In the genomic region with DNA sequence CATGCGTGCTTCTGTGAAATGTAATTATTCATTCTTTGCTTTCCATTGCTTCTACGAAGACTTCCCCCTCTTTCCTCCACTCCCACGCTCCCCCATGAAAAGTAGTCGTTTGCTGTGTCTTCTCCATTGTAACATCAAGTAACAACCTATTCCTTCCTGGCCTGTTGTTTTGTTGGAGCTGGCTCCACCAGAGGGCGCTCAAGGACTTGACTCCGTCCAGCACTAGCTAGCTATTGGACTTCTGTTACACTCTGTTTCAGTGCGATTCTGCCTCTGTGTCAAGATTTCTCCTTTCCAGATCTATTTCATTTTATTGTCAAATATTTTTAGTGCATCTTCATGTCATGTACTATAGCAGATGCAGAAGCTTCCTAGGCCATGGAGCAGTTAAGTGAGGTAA, we compare ENCODE assay signal across 9 mouse cellular contexts. TPM values are rescaled to one million over a fixed set of nuclear protein-coding genes. Genes with fewer than 3 reads are reported as not detected.
DNase-seq lines count a peak whose midpoint lies in the region; ATAC-seq and TF ChIP-seq lines count a peak whose summit lies in the region.
"Had no signal": no experiment of that assay in that cellular context is flagged by ENCODE, and none has a peak within 500 bp of the region (broad histone marks: within the 10 kb centered on the region; RNA-seq: fewer than 3 reads in every experiment).

No protein-coding gene starts in this region.

- 16% methylated on average over 7 of the region's 7 CpGs for WGBS in liver, embryonic 12.5 days (ENCODE audit: insufficient replicate concordance)
- WGBS in kidney, postnatal 0 days: 17% methylated on average over 7 of the region's 7 CpGs
- WGBS in liver, embryonic 13.5 days (ENCODE audit: insufficient replicate concordance): 13% methylated on average over 7 of the region's 7 CpGs

- no peak overlapping the region for H3K9ac ChIP-seq in liver, embryonic 12.5 days
- no peak overlapping the region for H3K9ac ChIP-seq in kidney, postnatal 0 days (ENCODE audit: low read depth, low read length)
- no peak overlapping the region for H3K9ac ChIP-seq in liver, embryonic 13.5 days
- H3K9ac ChIP-seq: embryonic facial prominence, embryonic 15.5 days had no signal

- H3K9me3 ChIP-seq in liver, embryonic 12.5 days (replicated peaks): no peaks in the 10 kb centered on the region
- H3K9me3 ChIP-seq in kidney, postnatal 0 days (replicated peaks; ENCODE audit: low read length): no peaks in the 10 kb centered on the region
- no peaks in the 10 kb centered on the region for H3K9me3 ChIP-seq in liver, embryonic 13.5 days (replicated peaks)
- H3K9me3 ChIP-seq: embryonic facial prominence, embryonic 15.5 days had no signal

- H3K4me2 ChIP-seq in liver, embryonic 12.5 days: no peak overlapping the region
- no peak overlapping the region for H3K4me2 ChIP-seq in kidney, postnatal 0 days (ENCODE audit: low read length)
- H3K4me2 ChIP-seq in liver, embryonic 13.5 days: no peak overlapping the region
- H3K4me2 ChIP-seq: embryonic facial prominence, embryonic 15.5 days had no signal

- TF ChIP-seq CTCF in kidney, postnatal 0 days (IDR thresholded peaks at IDR 0.05; ENCODE audit: low read depth): peak; percentile 84

- H3K4me1 ChIP-seq in liver, embryonic 12.5 days: no peaks in the 10 kb centered on the region
- no peaks in the 10 kb centered on the region for H3K4me1 ChIP-seq in kidney, postnatal 0 days (replicated peaks; ENCODE audit: insufficient read depth, low read length)
- no peaks in the 10 kb centered on the region for H3K4me1 ChIP-seq in liver, embryonic 13.5 days (replicated peaks)
- H3K4me1 ChIP-seq: embryonic facial prominence, embryonic 15.5 days had no signal

- H3K4me3 ChIP-seq in liver, embryonic 12.5 days: no peak overlapping the region
- H3K4me3 ChIP-seq in kidney, postnatal 0 days (replicated peaks; ENCODE audit: low read depth, low read length): no peak overlapping the region
- H3K4me3 ChIP-seq in liver, embryonic 13.5 days (replicated peaks): no peak overlapping the region
- H3K4me3 ChIP-seq: embryonic facial prominence, embryonic 15.5 days had no signal

- H3K27ac ChIP-seq in liver, embryonic 12.5 days: no peak overlapping the region
- no peak overlapping the region for H3K27ac ChIP-seq in kidney, postnatal 0 days
- no peak overlapping the region for H3K27ac ChIP-seq in liver, embryonic 13.5 days
- H3K27ac ChIP-seq: embryonic facial prominence, embryonic 15.5 days had no signal

- peak; percentile 68 for DNase-seq in liver
- DNase-seq in cerebellum, adult 8-10 months: peak; percentile 69
- DNase-seq in frontal cortex, postnatal 10 days (ENCODE audit: low spot score in 2 of 2): peak; percentile 57 to 71
- DNase-seq in kidney, postnatal 0 days (ENCODE audit: low spot score): peak; percentile 76
- DNase-seq in liver, embryonic 13.5 days: peak; percentile 8
- peak; percentile 28 for DNase-seq in ovary, adult 18-20 months (ENCODE audit: low spot score)
- peak; percentile 22 to 34 for DNase-seq in thymus, adult 18-20 months

- ATAC-seq in liver, embryonic 12.5 days: no peak
- no peak for ATAC-seq in kidney, postnatal 0 days (replicated peaks; ENCODE audit: low FRiP score, low read depth)
- no peak for ATAC-seq in liver, embryonic 13.5 days (ENCODE audit: low read depth)

- H3K36me3 ChIP-seq in liver, embryonic 12.5 days: no peaks in the 10 kb centered on the region
- no peaks in the 10 kb centered on the region for H3K36me3 ChIP-seq in kidney, postnatal 0 days (ENCODE audit: insufficient read depth, low read length)
- no peaks in the 10 kb centered on the region for H3K36me3 ChIP-seq in liver, embryonic 13.5 days
- H3K36me3 ChIP-seq: embryonic facial prominence, embryonic 15.5 days had no signal

- H3K27me3 ChIP-seq in liver, embryonic 12.5 days (replicated peaks): no peaks in the 10 kb centered on the region
- H3K27me3 ChIP-seq in kidney, postnatal 0 days (ENCODE audit: insufficient read depth, low read length): no peaks in the 10 kb centered on the region
- H3K27me3 ChIP-seq in liver, embryonic 13.5 days: no peaks in the 10 kb centered on the region
- H3K27me3 ChIP-seq: embryonic facial prominence, embryonic 15.5 days had no signal

RNA-seq across cellular contexts. Expression of a gene that starts 30.1 kb away (rescaled TPM):
- 1.2 and 2.1 TPM in 2 replicates for polyA plus RNA-seq in liver, embryonic 12.5 days (2016; fragmentation: Nextera tagmentation; extraction: Ambion mirVana)
- polyA plus RNA-seq in kidney, postnatal 0 days (2015; fragmentation: Nextera tagmentation; extraction: Ambion mirVana): 4.2 and 5.2 TPM in 2 replicates
- polyA plus RNA-seq in liver, embryonic 13.5 days (2015; fragmentation: Nextera tagmentation; extraction: Ambion mirVana): 0.54 and 0.80 TPM in 2 replicates

Comparison
In these comparisons a context has a peak if more than half of its experiments do, and no peak if none do; other contexts are left out.
1. DNase-seq: peak in every context shown above with its lines; median percentile 76 in kidney, postnatal 0 days; 69 in cerebellum, adult 8-10 months; 68 in liver; 64 in frontal cortex, postnatal 10 days; 28 in ovary, adult 18-20 months; 28 in thymus, adult 18-20 months; 8 in liver, embryonic 13.5 days.